Mouse (Mus musculus): ENCODE results near the gene Abca6. TPM values are rescaled to one million over a fixed set of nuclear protein-coding genes. Genes with fewer than 3 reads are reported as not detected.
A peak's percentile ranks its signal among the peaks of the same experiment; 100 is the strongest.

The Abca6 gene
- polyA plus RNA-seq (2014; fragmentation: Nextera tagmentation; extraction: Ambion mirVana) = 0.44 TPM in 2 replicates

DNA sequence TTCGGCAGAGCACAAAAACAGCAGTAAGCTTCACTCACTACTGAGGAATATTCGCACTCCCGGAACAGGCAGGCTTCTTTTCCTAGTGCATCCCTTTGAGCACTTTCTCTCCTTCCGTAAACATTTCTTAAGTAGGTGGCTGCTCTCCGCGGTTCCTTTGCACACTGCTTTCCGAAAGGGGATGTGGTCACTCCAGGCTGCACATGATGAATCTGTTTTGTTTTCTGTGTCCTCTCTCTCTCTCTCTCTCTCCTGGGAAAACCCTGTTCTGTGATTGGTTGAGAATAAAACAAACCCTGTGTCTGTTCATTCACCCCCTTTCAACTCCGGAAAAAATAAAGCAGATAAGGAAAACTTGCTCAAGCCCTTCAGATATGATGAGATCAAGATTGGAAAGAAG, at the start of gene Abca6:
Abca6 (minus strand) TSS at position 243 of the 400 bp plus-strand sequence.
- Histone ChIP-seq H3K9ac (peak within 1 kb of the TSS; percentile 40), H3K4me2 (replicated peaks) (peak within 1 kb of the TSS; percentile 47)
- 15% methylated on average over 8 of the region's 8 CpGs for WGBS

DNA sequence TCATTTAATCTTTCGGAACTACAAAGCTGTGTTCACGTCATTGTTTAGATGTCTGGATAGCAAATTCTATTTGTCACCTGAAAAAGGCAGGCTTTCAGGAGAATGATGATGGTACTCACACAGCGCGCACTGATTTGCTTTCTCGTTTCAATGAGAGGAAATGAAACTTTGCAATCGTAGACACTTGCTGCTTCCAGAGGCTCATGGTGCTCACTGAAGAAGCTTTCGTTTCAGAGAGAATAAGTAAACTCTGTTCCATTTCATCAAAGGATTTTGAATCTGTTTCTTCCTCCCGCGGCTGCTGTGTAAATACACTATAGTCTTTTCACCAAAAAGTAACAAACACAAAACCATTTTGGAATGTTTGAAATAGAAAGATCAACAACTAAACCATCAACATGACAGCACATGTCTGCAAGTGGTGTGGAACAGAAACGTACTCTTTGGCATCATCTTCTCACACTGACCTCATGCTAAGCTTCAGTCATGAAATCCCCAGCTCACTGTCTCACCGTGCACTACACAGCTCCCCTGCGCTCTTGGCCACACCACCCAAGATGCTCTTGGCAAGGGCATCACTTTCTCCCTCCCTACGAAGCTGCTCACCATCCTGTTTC, 46.4 kb upstream of the Abca6 start:
- Histone ChIP-seq H3K9me3 (ENCODE audit: control insufficient read depth, low read length) (no peaks in the 10 kb centered on the region), H3K27me3 (ENCODE audit: control insufficient read depth, insufficient read depth, low read length) (no peaks in the 10 kb centered on the region), H3K4me3 (replicated peaks; ENCODE audit: low read length) (no peak overlapping the region), H3K36me3 (replicated peaks; ENCODE audit: control insufficient read depth, insufficient read depth) (peaks cover 18% of the 10 kb centered on the region), H3K27ac (no peak overlapping the region), H3K4me2 (replicated peaks) (no peak overlapping the region), H3K9ac (no peak overlapping the region), H3K4me1 (replicated peaks; ENCODE audit: control insufficient read depth, insufficient read depth, low read length) (no peaks in the 10 kb centered on the region)
- 85% methylated on average over 13 of the region's 13 CpGs for WGBS
- DNase-seq (ENCODE audit: low spot score) (no peak), ATAC-seq (ENCODE audit: low FRiP score) (no peak)

More for the DNA sequence above, at the start of gene Abca6:
- no peaks in the 10 kb centered on the region for H3K36me3 ChIP-seq (replicated peaks; ENCODE audit: control insufficient read depth, insufficient read depth)
- no peaks in the 10 kb centered on the region for H3K27me3 ChIP-seq (ENCODE audit: control insufficient read depth, insufficient read depth, low read length)
- 0 out of 2 replicates have a peak, but pooled peaks cover 4% of the 10 kb centered on the region for H3K4me1 ChIP-seq (replicated peaks; ENCODE audit: control insufficient read depth, insufficient read depth, low read length)
- H3K4me3 ChIP-seq (replicated peaks; ENCODE audit: low read length) = peak within 1 kb of the TSS; percentile 16; the same call in 1 of the 2 replicates
- ATAC-seq (ENCODE audit: low FRiP score) (no peak), DNase-seq (ENCODE audit: low spot score) (peak; percentile 50)
- no peak within 1 kb of the TSS for H3K27ac ChIP-seq
- H3K9me3 ChIP-seq (ENCODE audit: control insufficient read depth, low read length) = no peaks in the 10 kb centered on the region

DNA sequence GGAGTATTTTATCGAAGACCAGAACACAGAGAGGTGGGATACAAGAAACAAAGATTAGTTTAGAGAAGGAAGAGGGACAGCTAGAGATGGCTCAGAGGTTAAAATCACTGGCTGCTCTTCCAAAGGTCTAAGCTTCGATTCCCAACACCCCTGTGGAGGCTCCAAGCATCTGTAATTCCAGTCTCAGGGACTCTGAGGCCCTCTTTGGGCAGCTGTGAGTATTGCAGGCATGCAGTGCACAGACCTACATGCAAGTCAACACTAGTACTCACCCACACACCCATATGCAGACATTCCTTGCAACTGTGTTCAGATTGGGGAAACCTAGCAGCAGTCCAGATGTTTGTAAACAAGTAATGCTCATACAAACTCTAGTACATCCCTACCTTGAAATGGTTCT, 39.0 kb upstream of the Abca6 start:
- WGBS = 86% methylated on average over 2 of the region's 2 CpGs
- H3K27me3 ChIP-seq (ENCODE audit: control insufficient read depth, insufficient read depth, low read length) = no peaks in the 10 kb centered on the region
- no peaks in the 10 kb centered on the region for H3K4me1 ChIP-seq (replicated peaks; ENCODE audit: control insufficient read depth, insufficient read depth, low read length)
- no peak overlapping the region for H3K9ac ChIP-seq
- H3K4me2 ChIP-seq (replicated peaks) = no peak overlapping the region
- no peaks in the 10 kb centered on the region for H3K9me3 ChIP-seq (ENCODE audit: control insufficient read depth, low read length)
- H3K27ac ChIP-seq = no peak overlapping the region
- no peak overlapping the region for H3K4me3 ChIP-seq (replicated peaks; ENCODE audit: low read length)
- ATAC-seq (ENCODE audit: low FRiP score) (no peak), DNase-seq (ENCODE audit: low spot score) (no peak)
- H3K36me3 ChIP-seq (replicated peaks; ENCODE audit: control insufficient read depth, insufficient read depth) = peaks cover 30% of the 10 kb centered on the region

DNA sequence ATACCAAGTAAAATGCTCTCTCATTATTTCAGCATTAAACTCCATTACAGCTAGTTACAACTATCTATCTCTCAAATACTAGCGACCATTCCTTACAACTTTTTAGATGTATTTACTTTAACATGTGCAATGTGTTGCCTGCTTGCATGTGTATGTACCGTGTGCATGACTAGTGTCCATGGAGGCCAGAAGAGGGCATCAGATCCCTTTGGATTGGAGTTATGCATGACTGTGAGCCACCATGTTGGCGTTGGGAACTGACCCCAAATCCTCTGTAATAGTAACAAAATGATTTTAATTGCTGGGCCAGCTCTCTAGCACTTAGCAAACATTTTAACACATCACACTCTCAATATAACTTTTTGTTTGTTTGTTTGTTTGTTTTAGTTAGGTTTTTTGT, 36.8 kb upstream of the Abca6 start:
- 80% methylated on average over 3 of the region's 3 CpGs for WGBS
- H3K9ac ChIP-seq = no peak overlapping the region
- H3K4me3 ChIP-seq (replicated peaks; ENCODE audit: low read length) = no peak overlapping the region
- DNase-seq (ENCODE audit: low spot score) (no peak), ATAC-seq (ENCODE audit: low FRiP score) (no peak)
- peaks cover 30% of the 10 kb centered on the region for H3K36me3 ChIP-seq (replicated peaks; ENCODE audit: control insufficient read depth, insufficient read depth)
- H3K27ac ChIP-seq = no peak overlapping the region
- H3K27me3 ChIP-seq (ENCODE audit: control insufficient read depth, insufficient read depth, low read length) = no peaks in the 10 kb centered on the region
- no peak overlapping the region for H3K4me2 ChIP-seq (replicated peaks)
- H3K9me3 ChIP-seq (ENCODE audit: control insufficient read depth, low read length) = no peaks in the 10 kb centered on the region
- H3K4me1 ChIP-seq (replicated peaks; ENCODE audit: control insufficient read depth, insufficient read depth, low read length) = no peaks in the 10 kb centered on the region

DNA sequence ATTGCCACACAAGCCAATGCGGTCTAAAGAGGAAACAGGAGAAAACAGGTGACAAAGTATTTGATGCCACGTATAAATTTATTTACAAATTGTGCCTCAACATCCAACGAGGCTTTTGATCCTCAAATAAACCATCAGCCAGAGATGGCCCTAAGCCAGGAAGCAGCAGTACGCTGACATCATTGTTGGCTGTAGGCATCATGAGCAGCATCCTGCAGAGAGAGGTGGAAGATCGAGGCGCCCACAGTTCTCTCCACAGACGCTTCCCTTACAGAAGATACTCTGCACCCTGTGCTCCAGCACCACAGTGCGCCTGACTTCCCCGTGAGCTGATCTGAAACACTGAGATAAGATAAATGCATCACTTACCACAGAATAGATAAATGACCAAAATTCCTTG, 36.1 kb upstream of the Abca6 start:
- H3K36me3 ChIP-seq (replicated peaks; ENCODE audit: control insufficient read depth, insufficient read depth) = peaks cover 29% of the 10 kb centered on the region
- no peak overlapping the region for H3K4me2 ChIP-seq (replicated peaks)
- no peaks in the 10 kb centered on the region for H3K27me3 ChIP-seq (ENCODE audit: control insufficient read depth, insufficient read depth, low read length)
- no peaks in the 10 kb centered on the region for H3K9me3 ChIP-seq (ENCODE audit: control insufficient read depth, low read length)
- H3K4me3 ChIP-seq (replicated peaks; ENCODE audit: low read length) = no peak overlapping the region
- H3K9ac ChIP-seq = no peak overlapping the region
- ATAC-seq (ENCODE audit: low FRiP score) (no peak), DNase-seq (ENCODE audit: low spot score) (no peak)
- H3K4me1 ChIP-seq (replicated peaks; ENCODE audit: control insufficient read depth, insufficient read depth, low read length) = no peaks in the 10 kb centered on the region
- WGBS = 71% methylated on average over 9 of the region's 9 CpGs
- H3K27ac ChIP-seq = no peak overlapping the region

DNA sequence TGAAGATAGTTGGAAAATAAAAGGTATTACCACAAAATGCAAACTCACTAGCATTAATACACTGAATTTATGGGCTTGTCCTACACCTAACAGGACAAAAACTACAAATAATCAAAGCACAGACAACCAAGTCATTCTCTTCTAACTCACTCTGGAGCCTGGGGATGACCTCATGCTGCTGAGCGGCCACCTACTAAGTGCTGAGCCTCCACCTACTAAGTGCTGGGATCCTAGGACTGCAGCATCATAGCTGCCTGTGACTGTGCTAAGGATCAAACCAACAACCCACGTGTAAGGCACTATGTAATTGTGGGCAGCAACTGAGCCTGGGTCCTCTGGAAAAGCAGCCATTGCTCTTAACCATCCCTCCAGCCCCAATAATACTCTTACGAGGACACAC, 34.8 kb upstream of the Abca6 start:
- H3K27me3 ChIP-seq (ENCODE audit: control insufficient read depth, insufficient read depth, low read length) = no peaks in the 10 kb centered on the region
- H3K9ac ChIP-seq = no peak overlapping the region
- H3K9me3 ChIP-seq (ENCODE audit: control insufficient read depth, low read length) = no peaks in the 10 kb centered on the region
- no peak overlapping the region for H3K4me2 ChIP-seq (replicated peaks)
- H3K36me3 ChIP-seq (replicated peaks; ENCODE audit: control insufficient read depth, insufficient read depth) = peaks cover 17% of the 10 kb centered on the region
- no peak for ATAC-seq (ENCODE audit: low FRiP score)
- H3K4me1 ChIP-seq (replicated peaks; ENCODE audit: control insufficient read depth, insufficient read depth, low read length) = no peaks in the 10 kb centered on the region
- no peak overlapping the region for H3K27ac ChIP-seq
- DNase-seq (ENCODE audit: low spot score) = no peak
- no peak overlapping the region for H3K4me3 ChIP-seq (replicated peaks; ENCODE audit: low read length)
- WGBS = 83% methylated on average over 3 of the region's 3 CpGs

DNA sequence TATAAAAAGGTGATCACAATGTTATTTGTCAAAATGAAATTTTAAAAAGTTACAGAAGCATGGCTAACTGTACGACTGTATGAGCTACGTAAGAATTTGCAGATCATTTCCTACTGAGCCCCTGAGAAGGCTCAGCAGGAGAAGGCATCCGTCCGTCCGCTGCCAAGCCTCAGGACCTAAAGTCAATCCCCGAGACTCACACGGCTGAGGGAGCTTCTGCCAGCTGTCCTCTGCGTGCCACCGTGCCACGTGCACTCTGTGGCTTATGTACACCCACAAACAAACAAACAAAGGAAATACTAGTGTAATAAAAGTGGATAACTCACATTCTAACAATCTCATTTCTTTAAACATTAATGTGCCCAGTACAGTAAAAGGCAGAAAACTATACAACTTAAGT, 33.3 kb upstream of the Abca6 start:
- 65% methylated on average over 10 of the region's 10 CpGs for WGBS
- no peak for ATAC-seq (ENCODE audit: low FRiP score)

DNA sequence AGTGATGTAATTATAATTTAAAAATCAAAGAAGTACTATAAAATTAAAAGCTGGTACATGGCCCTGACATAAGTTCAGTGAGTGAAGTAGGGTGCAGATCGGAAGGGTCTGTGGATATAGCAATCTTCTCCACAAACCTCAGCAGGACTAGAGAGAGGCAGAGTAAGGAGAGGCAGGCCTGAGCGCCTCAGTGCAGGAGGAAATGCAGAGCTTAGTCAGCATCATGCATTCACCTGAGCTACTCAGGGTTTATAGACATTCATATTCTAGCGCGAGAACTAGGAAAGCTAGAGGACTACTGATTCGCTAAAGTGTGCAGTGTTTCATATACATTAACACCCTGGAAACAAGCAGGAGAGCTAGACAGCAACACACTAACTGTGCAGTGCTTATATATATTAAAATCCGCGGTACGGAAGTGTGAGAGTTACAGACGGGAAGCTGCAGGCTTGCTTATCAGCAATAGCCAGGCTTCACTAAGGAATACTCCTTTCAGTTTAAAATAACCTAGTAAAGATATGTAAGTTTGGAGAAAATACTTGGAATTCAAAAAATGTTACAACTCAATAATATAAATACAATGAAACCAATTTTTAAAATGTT, 32.7 kb upstream of the Abca6 start:
- H3K27me3 ChIP-seq (ENCODE audit: control insufficient read depth, insufficient read depth, low read length) = no peaks in the 10 kb centered on the region
- DNase-seq (ENCODE audit: low spot score) (no peak), ATAC-seq (ENCODE audit: low FRiP score) (no peak)
- peaks cover 17% of the 10 kb centered on the region for H3K36me3 ChIP-seq (replicated peaks; ENCODE audit: control insufficient read depth, insufficient read depth)
- no peak overlapping the region for H3K9ac ChIP-seq
- WGBS = 87% methylated on average over 9 of the region's 9 CpGs
- H3K4me3 ChIP-seq (replicated peaks; ENCODE audit: low read length) = no peak overlapping the region
- H3K4me1 ChIP-seq (replicated peaks; ENCODE audit: control insufficient read depth, insufficient read depth, low read length) = no peaks in the 10 kb centered on the region
- no peak overlapping the region for H3K4me2 ChIP-seq (replicated peaks)
- H3K9me3 ChIP-seq (ENCODE audit: control insufficient read depth, low read length) = no peaks in the 10 kb centered on the region
- no peak overlapping the region for H3K27ac ChIP-seq

More for the DNA sequence above, 33.3 kb upstream of the Abca6 start:
- Histone ChIP-seq H3K4me1 (replicated peaks; ENCODE audit: control insufficient read depth, insufficient read depth, low read length) (no peaks in the 10 kb centered on the region), H3K9me3 (ENCODE audit: control insufficient read depth, low read length) (no peaks in the 10 kb centered on the region), H3K4me3 (replicated peaks; ENCODE audit: low read length) (no peak overlapping the region), H3K4me2 (replicated peaks) (no peak overlapping the region), H3K27ac (no peak overlapping the region), H3K9ac (no peak overlapping the region), H3K27me3 (ENCODE audit: control insufficient read depth, insufficient read depth, low read length) (no peaks in the 10 kb centered on the region), H3K36me3 (replicated peaks; ENCODE audit: control insufficient read depth, insufficient read depth) (peaks cover 17% of the 10 kb centered on the region)
- no peak for DNase-seq (ENCODE audit: low spot score)

DNA sequence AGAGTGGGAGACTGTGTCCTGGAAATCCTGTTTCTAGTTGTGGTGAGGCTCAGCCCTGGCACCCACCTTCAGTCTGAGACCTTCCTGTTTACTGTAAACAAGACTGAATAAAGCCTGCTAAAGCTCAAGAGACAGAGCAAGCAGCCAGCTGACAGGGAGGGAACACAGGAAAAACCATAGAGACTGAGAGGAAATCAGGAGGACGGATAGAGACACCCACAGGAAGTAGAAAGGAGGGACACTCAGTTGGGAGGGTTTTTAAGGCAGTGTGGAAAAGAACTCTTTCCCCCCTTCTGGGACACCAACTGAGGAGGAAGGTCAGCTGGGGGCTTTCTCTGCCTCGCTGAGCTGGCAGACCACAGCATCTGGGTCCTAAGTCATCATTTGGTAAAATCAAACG, 23.2 kb upstream of the Abca6 start:
- ATAC-seq (ENCODE audit: low FRiP score) = no peak
- no peak for DNase-seq (ENCODE audit: low spot score)
- Histone ChIP-seq H3K4me1 (replicated peaks; ENCODE audit: control insufficient read depth, insufficient read depth, low read length) (no peaks in the 10 kb centered on the region), H3K9ac (no peak overlapping the region), H3K9me3 (ENCODE audit: control insufficient read depth, low read length) (no peaks in the 10 kb centered on the region), H3K36me3 (replicated peaks; ENCODE audit: control insufficient read depth, insufficient read depth) (peaks cover 34% of the 10 kb centered on the region), H3K4me2 (replicated peaks) (no peak overlapping the region), H3K27ac (no peak overlapping the region), H3K4me3 (replicated peaks; ENCODE audit: low read length) (no peak overlapping the region), H3K27me3 (ENCODE audit: control insufficient read depth, insufficient read depth, low read length) (no peaks in the 10 kb centered on the region)
- WGBS = 70% methylated on average over 3 of the region's 3 CpGs

All from hindbrain, embryonic 14.5 days (tissue).